Mouse (Mus musculus): ENCODE results near the gene Pla2g2f.

DNA sequence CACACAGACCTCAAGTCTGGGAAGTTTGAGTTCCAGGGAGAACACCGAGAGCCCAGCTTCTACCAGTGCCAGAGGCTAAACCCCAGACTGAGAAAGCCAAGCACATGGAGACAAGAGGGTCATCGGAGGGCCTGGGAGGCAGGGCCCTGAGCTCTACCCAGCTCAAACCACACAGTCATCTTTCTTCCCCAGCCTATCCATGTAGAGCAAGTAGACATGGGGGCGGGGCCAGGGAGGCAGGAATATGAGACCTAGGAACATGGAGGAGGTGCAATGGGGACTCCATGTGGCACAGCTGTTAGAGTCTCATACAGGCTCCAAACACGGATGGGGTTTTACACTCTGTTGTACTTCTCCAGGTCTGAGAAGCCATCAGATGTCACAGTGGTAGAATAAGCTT is 11.5 kb downstream of the Pla2g2f start:
- TF ChIP-seq CTCF (conservative IDR thresholded peaks at IDR 0.05; ENCODE audit: insufficient read depth, insufficient read length, low read depth, low read length) (no peak; the same call in 1 of the 2 replicates), POLR2A (IDR thresholded peaks at IDR 0.05; ENCODE audit: low read depth, low read length) (no peak)

Measured in kidney, adult 2 months (tissue).